In genomic region chr6:120038366-120039255, GRCm38 (mm10) we compare ENCODE assay signal across 8 mouse cellular contexts. TPM values are rescaled to one million over a fixed set of nuclear protein-coding genes. Genes with fewer than 3 reads are reported as not detected.
DNase-seq lines count a peak whose midpoint lies in the region; ATAC-seq and TF ChIP-seq lines count a peak whose summit lies in the region.

Wnk1 (minus strand) TSS chr6:120038672.

- peak; percentile 94 for ATAC-seq in kidney, embryonic 14.5 days (ENCODE audit: low FRiP score, low TSS enrichment)
- ATAC-seq in limb, embryonic 15.5 days (ENCODE audit: insufficient number of reproducible peaks, low FRiP score, low TSS enrichment, low read depth): peak; percentile 97

- TF ChIP-seq POLR2A in bone marrow macrophage, adult 2 months (IDR thresholded peaks at IDR 0.05; ENCODE audit: borderline replicate concordance, low read depth, low read length): no peak
- peak; percentile 93 for TF ChIP-seq POLR2A in embryonic fibroblast, embryonic 13.5 days (IDR thresholded peaks at IDR 0.05; ENCODE audit: low read depth, low read length)

- under 1% methylated on average over 55 of the region's 59 CpGs for WGBS in kidney, embryonic 14.5 days
- under 1% methylated on average over 55 of the region's 59 CpGs for WGBS in limb, embryonic 15.5 days

- no peaks in the 10 kb centered on the region; the same call in 1 of the 2 replicates for H3K36me3 ChIP-seq in kidney, embryonic 14.5 days (ENCODE audit: control insufficient read depth, insufficient read depth, low read length)
- H3K36me3 ChIP-seq in limb, embryonic 15.5 days: no peaks in the 10 kb centered on the region

- H3K27me3 ChIP-seq in kidney, embryonic 14.5 days (ENCODE audit: control insufficient read depth, insufficient read depth, low read length): no peaks in the 10 kb centered on the region
- no peaks in the 10 kb centered on the region for H3K27me3 ChIP-seq in limb, embryonic 15.5 days

- peaks cover 19% of the 10 kb centered on the region for H3K4me1 ChIP-seq in bone marrow macrophage, adult 2 months (ENCODE audit: control insufficient read depth, insufficient read depth, low read length)
- H3K4me1 ChIP-seq in embryonic fibroblast, embryonic 13.5 days (ENCODE audit: control insufficient read depth, insufficient read depth, low read length): no peaks in the 10 kb centered on the region
- peaks cover 12% of the 10 kb centered on the region for H3K4me1 ChIP-seq in kidney, embryonic 14.5 days (ENCODE audit: control insufficient read depth, insufficient read depth, low read length)
- peaks cover 4% of the 10 kb centered on the region; the same call in 1 of the 2 replicates for H3K4me1 ChIP-seq in limb, embryonic 15.5 days

- peak; percentile 99 for DNase-seq in A20 (ENCODE audit: low read depth, low spot score)
- DNase-seq in heart, adult 9 months (ENCODE audit: low spot score in 2 of 2): peak; percentile 98
- peak; percentile 93 to 98 for DNase-seq in monocyte, adult 2 months (ENCODE audit: low read depth in 1 of 2, low spot score in 2 of 2)
- peak; percentile 98 to 99 for DNase-seq in spleen, postnatal 36 days (ENCODE audit: low spot score in 2 of 2)

- peak within 1 kb of the TSS; percentile 92 for H3K4me2 ChIP-seq in kidney, embryonic 14.5 days (replicated peaks; ENCODE audit: low read depth, low read length)
- H3K4me2 ChIP-seq in limb, embryonic 15.5 days: peak within 1 kb of the TSS; percentile 86

- H3K27ac ChIP-seq in bone marrow macrophage, adult 2 months (ENCODE audit: insufficient read depth, low read depth, low read length): peak within 1 kb of the TSS; percentile 97
- H3K27ac ChIP-seq in embryonic fibroblast, embryonic 13.5 days (ENCODE audit: insufficient read depth, low read length): peak within 1 kb of the TSS; percentile 96
- peak within 1 kb of the TSS; percentile 98 for H3K27ac ChIP-seq in kidney, embryonic 14.5 days (ENCODE audit: low read depth, low read length)
- H3K27ac ChIP-seq in limb, embryonic 15.5 days: peak within 1 kb of the TSS; percentile 99

- no peak for TF ChIP-seq CTCF in bone marrow macrophage, adult 2 months (IDR thresholded peaks at IDR 0.05; ENCODE audit: low read depth, low read length)
- no peak for TF ChIP-seq CTCF in embryonic fibroblast, embryonic 13.5 days (IDR thresholded peaks at IDR 0.05; ENCODE audit: borderline replicate concordance, insufficient read depth, low read length)

- peak within 1 kb of the TSS; percentile 89 for H3K9ac ChIP-seq in kidney, embryonic 14.5 days (ENCODE audit: low read depth, low read length)
- H3K9ac ChIP-seq in limb, embryonic 15.5 days: peak within 1 kb of the TSS; percentile 86

- H3K9me3 ChIP-seq in kidney, embryonic 14.5 days (ENCODE audit: control insufficient read depth, low read length): no peaks in the 10 kb centered on the region
- no peaks in the 10 kb centered on the region for H3K9me3 ChIP-seq in limb, embryonic 15.5 days

- H3K4me3 ChIP-seq in bone marrow macrophage, adult 2 months (ENCODE audit: insufficient read depth, low read length): peak within 1 kb of the TSS; percentile 83
- H3K4me3 ChIP-seq in embryonic fibroblast, embryonic 13.5 days (ENCODE audit: insufficient read depth, low read length): peak within 1 kb of the TSS; percentile 73
- peak within 1 kb of the TSS; percentile 98 for H3K4me3 ChIP-seq in kidney, embryonic 14.5 days (ENCODE audit: low read length)
- H3K4me3 ChIP-seq in limb, embryonic 15.5 days: peak within 1 kb of the TSS; percentile 88

RNA-seq across cellular contexts. Expression of gene Wnk1, which starts in this region (rescaled TPM):
- 336 and 345 TPM in 2 replicates for polyA plus RNA-seq in bone marrow macrophage, adult 2 months (2012; ENCODE audit: insufficient read depth, insufficient read length, missing spikeins)
- polyA plus RNA-seq in embryonic fibroblast, embryonic 13.5 days (2011; ENCODE audit: insufficient read length, low read depth, missing spikeins): 252 and 322 TPM in 2 replicates
- 74.9 and 82.7 TPM in 2 replicates for polyA plus RNA-seq in kidney, embryonic 14.5 days (2014; fragmentation: Nextera tagmentation; extraction: Ambion mirVana)
- 60.3 and 72.8 TPM in 2 replicates for polyA plus RNA-seq in limb, embryonic 15.5 days (2015; fragmentation: Nextera tagmentation; extraction: Ambion mirVana)

Comparison
In these comparisons a context has a peak if more than half of its experiments do, and no peak if none do; other contexts are left out.
1. Peak in every context shown above with its lines: DNase-seq, ATAC-seq, H3K4me3 ChIP-seq and H3K27ac ChIP-seq.